ENCODE assay signal across 8 mouse cellular contexts in the genomic region with DNA sequence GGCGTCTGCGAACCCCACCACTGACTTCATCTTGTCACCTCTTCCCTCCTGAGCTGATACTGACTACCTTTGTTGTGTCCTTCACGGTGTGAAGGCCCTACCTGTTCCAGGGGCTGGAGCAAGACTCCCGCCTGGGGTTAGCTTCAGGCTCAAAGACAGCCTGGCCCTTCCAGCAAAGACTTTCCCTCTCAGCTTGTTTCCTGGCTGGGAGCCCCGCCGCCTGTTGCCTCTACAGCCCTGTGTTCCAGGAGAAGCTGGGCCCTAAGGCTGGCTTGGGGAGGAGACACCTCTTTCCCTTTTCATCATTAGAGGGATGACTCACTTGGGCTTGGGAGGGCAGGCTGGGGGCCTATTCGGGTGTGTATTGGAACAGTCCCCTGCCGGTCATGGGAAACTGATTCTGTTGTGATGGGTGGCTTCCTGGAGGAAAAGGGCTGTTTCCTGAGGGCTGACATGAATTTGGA. TPM values are rescaled to one million over a fixed set of nuclear protein-coding genes. Genes with fewer than 3 reads are reported as not detected.
A peak's percentile ranks its signal among the peaks of the same experiment; 100 is the strongest.
DNase-seq lines count a peak whose midpoint lies in the region; ATAC-seq and TF ChIP-seq lines count a peak whose summit lies in the region.

No protein-coding gene starts in this region.

- intact Hi-C loops in left cerebral cortex, postnatal 25 days (cut with DNase I) = no loop called here

- peak overlapping the region; percentile 57 for H3ac ChIP-seq in C2C12 (ENCODE audit: control insufficient read depth, insufficient read length, low read depth)

- peaks cover 33% of the 10 kb centered on the region for H3K79me2 ChIP-seq in C2C12 (ENCODE audit: control insufficient read depth, insufficient read depth)

- H3K9me3 ChIP-seq in embryonic facial prominence, embryonic 13.5 days = no peaks in the 10 kb centered on the region
- no peaks in the 10 kb centered on the region for H3K9me3 ChIP-seq in heart, embryonic 12.5 days (replicated peaks)
- no peaks in the 10 kb centered on the region for H3K9me3 ChIP-seq in kidney, embryonic 14.5 days (ENCODE audit: control insufficient read depth, low read length)

- H3K27me3 ChIP-seq in C2C12 (ENCODE audit: control insufficient read depth, insufficient read depth, insufficient read length) = no peaks in the 10 kb centered on the region
- H3K27me3 ChIP-seq in embryonic facial prominence, embryonic 13.5 days = no peaks in the 10 kb centered on the region
- H3K27me3 ChIP-seq in heart, embryonic 12.5 days (replicated peaks) = no peaks in the 10 kb centered on the region
- no peaks in the 10 kb centered on the region for H3K27me3 ChIP-seq in kidney, embryonic 14.5 days (ENCODE audit: control insufficient read depth, insufficient read depth, low read length)

- WGBS in embryonic facial prominence, embryonic 13.5 days = 10% methylated on average over 8 of the region's 8 CpGs
- 18% methylated on average over 8 of the region's 8 CpGs for WGBS in heart, embryonic 12.5 days
- 19% methylated on average over 8 of the region's 8 CpGs for WGBS in kidney, embryonic 14.5 days

- TF ChIP-seq CTCF in C2C12 (IDR thresholded peaks at IDR 0.05; ENCODE audit: control insufficient read depth, insufficient read depth, insufficient read length) = no peak

- H3K4me1 ChIP-seq in embryonic facial prominence, embryonic 13.5 days = peaks cover 29% of the 10 kb centered on the region
- H3K4me1 ChIP-seq in heart, embryonic 12.5 days (replicated peaks) = peaks cover 37% of the 10 kb centered on the region
- peaks cover 18% of the 10 kb centered on the region; the same call in 1 of the 2 replicates for H3K4me1 ChIP-seq in kidney, embryonic 14.5 days (ENCODE audit: control insufficient read depth, insufficient read depth, low read length)

- peak overlapping the region; percentile 85 for H3K4me2 ChIP-seq in embryonic facial prominence, embryonic 13.5 days
- peak overlapping the region; percentile 81 for H3K4me2 ChIP-seq in heart, embryonic 12.5 days
- H3K4me2 ChIP-seq in kidney, embryonic 14.5 days (replicated peaks; ENCODE audit: low read depth, low read length) = peak overlapping the region; percentile 81

- peak overlapping the region; percentile 88 for H3K9ac ChIP-seq in embryonic facial prominence, embryonic 13.5 days
- peak overlapping the region; percentile 81 for H3K9ac ChIP-seq in heart, embryonic 12.5 days
- peak overlapping the region; percentile 60 for H3K9ac ChIP-seq in kidney, embryonic 14.5 days (ENCODE audit: low read depth, low read length)

- peak overlapping the region; percentile 57 for H3K4me3 ChIP-seq in C2C12 (ENCODE audit: insufficient read depth, poor library complexity, severe bottlenecking)
- peak overlapping the region; percentile 78 for H3K4me3 ChIP-seq in embryonic facial prominence, embryonic 13.5 days
- H3K4me3 ChIP-seq in heart, embryonic 12.5 days = peak overlapping the region; percentile 79
- peak overlapping the region; percentile 50 for H3K4me3 ChIP-seq in kidney, embryonic 14.5 days (ENCODE audit: low read length)

- no peaks in the 10 kb centered on the region for H3K36me3 ChIP-seq in C2C12 (ENCODE audit: control insufficient read depth, insufficient read depth)
- no peaks in the 10 kb centered on the region for H3K36me3 ChIP-seq in embryonic facial prominence, embryonic 13.5 days
- no peaks in the 10 kb centered on the region for H3K36me3 ChIP-seq in heart, embryonic 12.5 days
- H3K36me3 ChIP-seq in kidney, embryonic 14.5 days (ENCODE audit: control insufficient read depth, insufficient read depth, low read length) = no peaks in the 10 kb centered on the region

- ATAC-seq in embryonic facial prominence, embryonic 13.5 days (ENCODE audit: insufficient number of reproducible peaks, insufficient read depth, low FRiP score, low TSS enrichment, low read depth) = peak; percentile 27; the same call in 1 of the 2 replicates
- peak; percentile 71 for ATAC-seq in heart, embryonic 12.5 days (ENCODE audit: insufficient number of reproducible peaks, low FRiP score)
- ATAC-seq in kidney, embryonic 14.5 days (ENCODE audit: low FRiP score, low TSS enrichment) = peak; percentile 45

- peaks cover 5% of the 10 kb centered on the region for H3K79me3 ChIP-seq in C2C12 (ENCODE audit: low read depth)

- DNase-seq in NIH3T3 (ENCODE audit: low read depth) = peak; percentile 80
- DNase-seq in lung, postnatal 25 days (ENCODE audit: low spot score) = peak; percentile 83
- peak; percentile 67 for DNase-seq in testis, postnatal 10 days (ENCODE audit: low spot score)
- DNase-seq in left cerebral cortex, postnatal 25 days (ENCODE audit: low spot score in 2 of 2) = no peak

- H3K27ac ChIP-seq in embryonic facial prominence, embryonic 13.5 days = peak overlapping the region; percentile 69
- H3K27ac ChIP-seq in heart, embryonic 12.5 days (ENCODE audit: poor library complexity, severe bottlenecking) = peak overlapping the region; percentile 70
- peak overlapping the region; percentile 48; the same call in 1 of the 2 replicates for H3K27ac ChIP-seq in kidney, embryonic 14.5 days (ENCODE audit: low read depth, low read length)

TF ChIP-seq in C2C12, 6 proteins besides CTCF, POLR2A, EP300 and RAD21:
- TF ChIP-seq CEBPB (IDR thresholded peaks at IDR 0.05; ENCODE audit: low read depth) (no peak), MAX (IDR thresholded peaks at IDR 0.05) (no peak), MYOD1 (IDR thresholded peaks at IDR 0.05; ENCODE audit: control insufficient read depth, insufficient read length, low read depth) (no peak), MYOG (IDR thresholded peaks at IDR 0.05; ENCODE audit: control insufficient read depth, extremely low read depth, insufficient read length) (no peak), FOSL1 (IDR thresholded peaks at IDR 0.05; ENCODE audit: insufficient read depth, low read length, poor library complexity, severe bottlenecking) (no peak), USF1 (IDR thresholded peaks at IDR 0.05; ENCODE audit: low read depth) (no peak)

RNA-seq across cellular contexts. Expression of a gene that starts 0.6 kb away (rescaled TPM):
- polyA plus RNA-seq in C2C12 (2012; fragmentation: generic; extraction: Trizol) = 86.4 TPM
- polyA plus RNA-seq in embryonic facial prominence, embryonic 13.5 days (2015; fragmentation: Nextera tagmentation; extraction: Ambion mirVana) = 65.4 and 76.0 TPM in 2 replicates
- 67.5 and 70.3 TPM in 2 replicates for polyA plus RNA-seq in heart, embryonic 12.5 days (2016; fragmentation: Nextera tagmentation; extraction: Ambion mirVana)
- polyA plus RNA-seq in kidney, embryonic 14.5 days (2014; fragmentation: Nextera tagmentation; extraction: Ambion mirVana) = 58.0 and 65.7 TPM in 2 replicates
- 10 to 100 TPM; 66.3 to 77.4 TPM for total RNA-seq in left cerebral cortex, postnatal 25 days (2021)

RNA-seq across cellular contexts. Expression of a gene that starts 20.6 kb away (rescaled TPM):
- 12.7 TPM for polyA plus RNA-seq in C2C12 (2012; fragmentation: generic; extraction: Trizol)
- polyA plus RNA-seq in embryonic facial prominence, embryonic 13.5 days (2015; fragmentation: Nextera tagmentation; extraction: Ambion mirVana) = 13.3 and 13.7 TPM in 2 replicates
- 5.8 and 7.1 TPM in 2 replicates for polyA plus RNA-seq in heart, embryonic 12.5 days (2016; fragmentation: Nextera tagmentation; extraction: Ambion mirVana)
- polyA plus RNA-seq in kidney, embryonic 14.5 days (2014; fragmentation: Nextera tagmentation; extraction: Ambion mirVana) = 12.6 and 13.3 TPM in 2 replicates
- 10 to 100 TPM; 12.7 to 13.0 TPM for total RNA-seq in left cerebral cortex, postnatal 25 days (2021)

RNA-seq across cellular contexts. Expression of a gene that starts 35.0 kb away (rescaled TPM):
- 11.4 TPM for polyA plus RNA-seq in C2C12 (2012; fragmentation: generic; extraction: Trizol)
- 26.8 and 29.6 TPM in 2 replicates for polyA plus RNA-seq in embryonic facial prominence, embryonic 13.5 days (2015; fragmentation: Nextera tagmentation; extraction: Ambion mirVana)
- 17.9 and 19.6 TPM in 2 replicates for polyA plus RNA-seq in heart, embryonic 12.5 days (2016; fragmentation: Nextera tagmentation; extraction: Ambion mirVana)
- polyA plus RNA-seq in kidney, embryonic 14.5 days (2014; fragmentation: Nextera tagmentation; extraction: Ambion mirVana) = 20.5 and 30.7 TPM in 2 replicates
- total RNA-seq in left cerebral cortex, postnatal 25 days (2021) = 10 to 100 TPM; 25.8 to 28.5 TPM

RNA-seq across cellular contexts. Expression of a gene that starts 43.4 kb away (rescaled TPM):
- polyA plus RNA-seq in C2C12 (2012; fragmentation: generic; extraction: Trizol) = 12.4 TPM
- polyA plus RNA-seq in embryonic facial prominence, embryonic 13.5 days (2015; fragmentation: Nextera tagmentation; extraction: Ambion mirVana) = 14.1 and 14.6 TPM in 2 replicates
- 14.6 and 16.3 TPM in 2 replicates for polyA plus RNA-seq in heart, embryonic 12.5 days (2016; fragmentation: Nextera tagmentation; extraction: Ambion mirVana)
- polyA plus RNA-seq in kidney, embryonic 14.5 days (2014; fragmentation: Nextera tagmentation; extraction: Ambion mirVana) = 13.5 and 14.7 TPM in 2 replicates
- total RNA-seq in left cerebral cortex, postnatal 25 days (2021) = 1 to 10 TPM; 7.2 to 8.0 TPM

RNA-seq across cellular contexts. Expression of a gene that starts 43.5 kb away (rescaled TPM):
- polyA plus RNA-seq in C2C12 (2012; fragmentation: generic; extraction: Trizol) = 294 TPM
- 686 and 706 TPM in 2 replicates for polyA plus RNA-seq in embryonic facial prominence, embryonic 13.5 days (2015; fragmentation: Nextera tagmentation; extraction: Ambion mirVana)
- polyA plus RNA-seq in heart, embryonic 12.5 days (2016; fragmentation: Nextera tagmentation; extraction: Ambion mirVana) = 715 and 742 TPM in 2 replicates
- 687 and 868 TPM in 2 replicates for polyA plus RNA-seq in kidney, embryonic 14.5 days (2014; fragmentation: Nextera tagmentation; extraction: Ambion mirVana)
- 100 to 1,000 TPM; 365 to 371 TPM for total RNA-seq in left cerebral cortex, postnatal 25 days (2021)

Comparison
In these comparisons a context has a peak if more than half of its experiments do, and no peak if none do; other contexts are left out.
1. DNase-seq: peak in NIH3T3 (single experiment), lung, postnatal 25 days (single experiment) and testis, postnatal 10 days (single experiment); none in left cerebral cortex, postnatal 25 days (0 of 2).
2. Peak in every context shown above with its lines, with median percentiles within 50 percentile points of each other: H3K4me3 ChIP-seq, ATAC-seq, H3K27ac ChIP-seq, H3K4me2 ChIP-seq and H3K9ac ChIP-seq.